Mouse (Mus musculus) lung, postnatal 0 days (tissue): ENCODE results near the gene Slc26a10. TPM values are rescaled to one million over a fixed set of nuclear protein-coding genes. Genes with fewer than 3 reads are reported as not detected.

Experiments
- ATAC-seq: fragments of 200-750 bp; cut with Nextera tagmentation; 2 replicates; pipeline ENCODE4 v1.8.0; 2017; ENCODE audit warnings: moderate library complexity
- DNase-seq: peaks from one replicate; pipeline ENCODE4 v3.0.0-alpha.2; 2016; ENCODE audit warnings: low spot score
- H3K27ac ChIP-seq: fragments of 300-500 bp; sonication (generic); 2 replicates; pipeline ENCODE4 v1.5.1; 2014; ENCODE audit warnings: antibody characterized with exemption, mild to moderate bottlenecking, low read length, mixed read lengths
- H3K27me3 ChIP-seq: fragments of 300-500 bp; sonication (generic); replicated peaks from 2 replicates; pipeline ENCODE4 v1.6.1; 2014; ENCODE audit warnings: low read length, mixed read lengths; ENCODE audit not compliant: insufficient read depth
- H3K36me3 ChIP-seq: fragments of 300-500 bp; sonication (generic); 2 replicates; pipeline ENCODE4 v1.6.1; 2014; ENCODE audit warnings: low read length, mixed read lengths; ENCODE audit not compliant: insufficient read depth
- H3K4me1 ChIP-seq: fragments of 300-500 bp; sonication (generic); 2 replicates; pipeline ENCODE4 v1.6.1; 2014; ENCODE audit warnings: antibody characterized with exemption, low read depth, low read length, mixed read lengths; ENCODE audit not compliant: insufficient read depth
- H3K4me2 ChIP-seq: fragments of 300-500 bp; sonication (generic); replicated peaks from 2 replicates; pipeline ENCODE4 v1.6.1; 2014; ENCODE audit warnings: low read depth, mild to moderate bottlenecking, low read length, moderate library complexity, mixed read lengths
- H3K4me3 ChIP-seq: fragments of 300-500 bp; sonication (generic); 2 replicates; pipeline ENCODE4 v1.5.1; 2014; ENCODE audit warnings: low read depth, low read length
- H3K9ac ChIP-seq: fragments of 300-500 bp; sonication (generic); replicated peaks from 2 replicates; pipeline ENCODE4 v1.6.1; 2014; ENCODE audit warnings: low read depth, mild to moderate bottlenecking
- H3K9me3 ChIP-seq: fragments of 300-500 bp; sonication (generic); 2 replicates; pipeline ENCODE4 v1.6.1; 2016; ENCODE audit warnings: low read length, mixed read lengths
- CTCF ChIP-seq: IDR thresholded peaks from 2 replicates; pipeline ENCODE4 v1.5.1; 2016; ENCODE audit warnings: antibody characterized with exemption, mild to moderate bottlenecking
- EP300 ChIP-seq: IDR thresholded peaks from 2 replicates; pipeline ENCODE4 v1.6.1; 2016; ENCODE audit warnings: antibody characterized with exemption, mild to moderate bottlenecking, control low read depth
- WGBS: fragments of 180-500 bp; shearing (Covaris S2); extraction: QIAGEN DNeasy Blood & Tissue Kit; methylation state at CpG from one replicate; pipeline ENCODE4 v1.1.7; 2014; 5-methylcytosine and 5-hydroxymethylcytosine counted together
- polyA plus RNA-seq: library from polyadenylated mRNA; unstranded; fragments of >200 nt; fragmentation: Nextera tagmentation; extraction: Ambion mirVana; gene quantifications from 2 replicates; pipeline ENCODE4 v1.2.1, GENCODE M21; 2015

The Slc26a10 gene
- polyA plus RNA-seq, 1 experiment from 2014 or later, result 1.0 TPM

GRCm38 (mm10) chr10:127150471-127150872 lies 30.0 kb downstream of the Slc26a10 start:
- Histone ChIP-seq H3K9ac (no peak overlapping the region), H3K4me3 (no peak overlapping the region), H3K27me3 (no peaks in the 10 kb centered on the region), H3K36me3 (no peaks in the 10 kb centered on the region), H3K9me3 (no peaks in the 10 kb centered on the region), H3K4me1 (no peaks in the 10 kb centered on the region), H3K27ac (no peak overlapping the region), H3K4me2 (no peak overlapping the region)
- no peak for ATAC-seq
- 70% methylated on average over 4 of the region's 4 CpGs for WGBS
- TF ChIP-seq CTCF, result no peak
- no peak for TF ChIP-seq EP300
- no peak for DNase-seq

- Histone ChIP-seq H3K4me3 (no peak overlapping the region), H3K4me1 (no peaks in the 10 kb centered on the region), H3K4me2 (no peak overlapping the region), H3K36me3 (no peaks in the 10 kb centered on the region), H3K27ac (no peak overlapping the region), H3K9ac (no peak overlapping the region), H3K27me3 (no peaks in the 10 kb centered on the region), H3K9me3 (no peaks in the 10 kb centered on the region)
- peak; percentile 68 for ATAC-seq
- no peak for TF ChIP-seq CTCF
- peak; percentile 28; the same call in 1 of the 2 replicates for TF ChIP-seq EP300
- peak; percentile 45 for DNase-seq
- 56% methylated on average over 6 of the region's 6 CpGs for WGBS
Observed at GRCm38 (mm10) chr10:127147135-127147534, 33.3 kb downstream of the Slc26a10 start.

- WGBS, result 58% methylated on average over 4 of the region's 5 CpGs
- TF ChIP-seq EP300 (no peak), CTCF (no peak)
- Histone ChIP-seq H3K27me3 (no peaks in the 10 kb centered on the region), H3K4me2 (no peak overlapping the region), H3K9ac (no peak overlapping the region), H3K36me3 (no peaks in the 10 kb centered on the region), H3K4me3 (no peak overlapping the region), H3K9me3 (no peaks in the 10 kb centered on the region), H3K4me1 (no peaks in the 10 kb centered on the region), H3K27ac (no peak overlapping the region)
- ATAC-seq, result peak; percentile 23; the same call in 1 of the 2 replicates
- DNase-seq, result no peak
Observed at GRCm38 (mm10) chr10:127145303-127145702, 35.1 kb downstream of the Slc26a10 start.

GRCm38 (mm10) chr10:127144536-127144935 lies 35.9 kb downstream of the Slc26a10 start:
- WGBS, result 72% methylated on average over 7 of the region's 7 CpGs
- H3K9ac ChIP-seq, result no peak overlapping the region

GRCm38 (mm10) chr10:127143228-127143627 lies 37.2 kb downstream of the Slc26a10 start:
- DNase-seq, result no peak
- TF ChIP-seq EP300, result no peak
- TF ChIP-seq CTCF, result no peak
- no peaks in the 10 kb centered on the region for H3K9me3 ChIP-seq
- no peak overlapping the region for H3K9ac ChIP-seq
- H3K4me3 ChIP-seq, result no peak overlapping the region
- H3K4me1 ChIP-seq, result no peaks in the 10 kb centered on the region
- H3K36me3 ChIP-seq, result no peaks in the 10 kb centered on the region
- 85% methylated on average over 8 of the region's 8 CpGs for WGBS
- no peaks in the 10 kb centered on the region for H3K27me3 ChIP-seq
- no peak overlapping the region for H3K27ac ChIP-seq
- no peak for ATAC-seq
- no peak overlapping the region for H3K4me2 ChIP-seq

More at GRCm38 (mm10) chr10:127144536-127144935, 35.9 kb downstream of the Slc26a10 start:
- no peak for DNase-seq
- TF ChIP-seq CTCF, result no peak
- no peak for TF ChIP-seq EP300
- no peaks in the 10 kb centered on the region for H3K27me3 ChIP-seq
- H3K36me3 ChIP-seq, result no peaks in the 10 kb centered on the region
- no peak overlapping the region for H3K4me2 ChIP-seq
- no peak overlapping the region for H3K27ac ChIP-seq
- no peak for ATAC-seq
- H3K4me3 ChIP-seq, result no peak overlapping the region
- H3K9me3 ChIP-seq, result no peaks in the 10 kb centered on the region
- H3K4me1 ChIP-seq, result no peaks in the 10 kb centered on the region

GRCm38 (mm10) chr10:127141500-127141899 lies 38.9 kb downstream of the Slc26a10 start:
- Histone ChIP-seq H3K27ac (no peak overlapping the region), H3K4me3 (no peak overlapping the region), H3K4me2 (no peak overlapping the region), H3K9ac (no peak overlapping the region), H3K9me3 (no peaks in the 10 kb centered on the region), H3K4me1 (no peaks in the 10 kb centered on the region), H3K27me3 (no peaks in the 10 kb centered on the region), H3K36me3 (no peaks in the 10 kb centered on the region)
- DNase-seq, result no peak
- no peak for TF ChIP-seq CTCF
- no peak for TF ChIP-seq EP300
- ATAC-seq, result no peak
- WGBS, result 39% methylated on average over 8 of the region's 8 CpGs

- Histone ChIP-seq H3K9ac (no peak overlapping the region), H3K9me3 (no peaks in the 10 kb centered on the region), H3K36me3 (no peaks in the 10 kb centered on the region), H3K27ac (no peak overlapping the region), H3K27me3 (no peaks in the 10 kb centered on the region), H3K4me3 (no peak overlapping the region), H3K4me1 (no peaks in the 10 kb centered on the region), H3K4me2 (no peak overlapping the region)
- TF ChIP-seq CTCF (no peak), EP300 (no peak)
- no peak for ATAC-seq
- DNase-seq, result no peak
- 65% methylated on average over 11 of the region's 11 CpGs for WGBS
Observed at GRCm38 (mm10) chr10:127140971-127141370, 39.5 kb downstream of the Slc26a10 start.
